Mouse (Mus musculus) layer of hippocampus, postnatal 36 days (tissue): ENCODE measurements at regions not wholly inside any gene's neighbourhood (a gene's known extent, or its start where the extent isn't known, plus 50 kb on each side); places are given as distances from the start of the nearest gene placed in this dataset.

ENCODE experiments used
- DNase-seq, 2 experiments: peaks; one replicate each; pipeline ENCODE4 v3.0.0; 2022

GRCm38 (mm10) chr19:27142181-27142580 is 74.1 kb upstream of the Vldlr start:
- no peak for DNase-seq

GRCm38 (mm10) chr19:27147404-27147803 is 68.9 kb upstream of the Vldlr start:
- DNase-seq = no peak

- no peak for DNase-seq
Measured at GRCm38 (mm10) chr19:27148330-27148729, 68.0 kb upstream of the Vldlr start.

- no peak for DNase-seq
Measured at GRCm38 (mm10) chr19:27149567-27149966, 66.7 kb upstream of the Vldlr start.

- DNase-seq = no peak
Measured at GRCm38 (mm10) chr19:27161933-27162332, 54.4 kb upstream of the Vldlr start.
